Mouse (Mus musculus) CH12.LX (cell line): ENCODE measurements around the gene Bcas3. TPM values are rescaled to one million over a fixed set of nuclear protein-coding genes. Genes with fewer than 3 reads are reported as not detected.

Source experiments
- DNase-seq: peaks from one replicate; pipeline ENCODE4 v3.0.0-alpha.2; 2013; ENCODE audit errors: extremely low read depth
- H3K27ac ChIP-seq: 2 replicates; pipeline ENCODE4 v1.5.1; 2012; ENCODE audit warnings: low read depth, mild to moderate bottlenecking, control low read depth, moderate library complexity; ENCODE audit not compliant: insufficient read depth
- H3K27me3 ChIP-seq: replicated peaks from 2 replicates; pipeline ENCODE3; 2012; ENCODE audit warnings: inconsistent platforms
- H3K36me3 ChIP-seq, 2 experiments: replicated peaks in 1 of 2; 2 replicates each; pipeline versions ENCODE3 to v1.6.1; 2012; ENCODE audit warnings: inconsistent platforms in 1 of 2, low read length in 1 of 2, mild to moderate bottlenecking in 1 of 2, mixed read lengths in 1 of 2, moderate library complexity in 1 of 2; ENCODE audit not compliant: control insufficient read depth in 1 of 2, insufficient read depth in 1 of 2
- H3K4me1 ChIP-seq, 2 experiments: 2 replicates each; pipeline ENCODE4 v1.6.1; 2012; ENCODE audit warnings: inconsistent platforms in 1 of 2, moderate library complexity in 1 of 2; ENCODE audit not compliant: insufficient read depth in 2 of 2, control insufficient read depth in 1 of 2
- H3K4me2 ChIP-seq: 2 replicates; pipeline ENCODE4 v1.6.1; 2012; ENCODE audit warnings: low read depth, mild to moderate bottlenecking, control low read depth; ENCODE audit not compliant: poor library complexity, insufficient read depth, severe bottlenecking
- H3K4me3 ChIP-seq, 3 experiments: fragments of 150-350 bp in 1 of 3; sonication (generic) in 1 of 3; replicated peaks in 1 of 3; 2 replicates each; pipeline versions ENCODE3 to v1.5.1; 2011 to 2012; ENCODE audit warnings: low read depth in 2 of 3, low read length in 2 of 3, mild to moderate bottlenecking in 2 of 3, moderate library complexity in 2 of 3, control low read depth in 1 of 3, improper control_type of control experiment in 1 of 3, inconsistent platforms in 1 of 3, mixed read lengths in 1 of 3; ENCODE audit not compliant: poor library complexity in 1 of 3
- H3K79me2 ChIP-seq: replicated peaks from 2 replicates; pipeline ENCODE4 v1.6.1; 2012; ENCODE audit warnings: mild to moderate bottlenecking, moderate library complexity; ENCODE audit not compliant: control insufficient read depth, poor library complexity, insufficient read depth, severe bottlenecking; ENCODE audit errors: extremely low read depth
- H3K9ac ChIP-seq: 2 replicates; pipeline ENCODE4 v1.6.1; 2012; ENCODE audit warnings: low read depth, mild to moderate bottlenecking, control low read depth, moderate library complexity; ENCODE audit not compliant: insufficient read depth
- H3K9me3 ChIP-seq: replicated peaks from 2 replicates; pipeline ENCODE3; 2012; ENCODE audit warnings: low read length, inconsistent platforms, mixed read lengths
- BHLHE40 ChIP-seq: IDR thresholded peaks from 2 replicates; pipeline ENCODE4 v1.6.1; 2011; ENCODE audit warnings: mild to moderate bottlenecking, low read depth, low read length, improper control_type of control experiment
- CHD1 ChIP-seq: IDR thresholded peaks from 2 replicates; pipeline ENCODE4 v1.6.1; 2012; ENCODE audit warnings: low read depth, low read length, improper control_type of control experiment, inconsistent platforms
- CHD2 ChIP-seq: IDR thresholded peaks from 2 replicates; pipeline ENCODE4 v1.6.1; 2011; ENCODE audit warnings: low read length, improper control_type of control experiment
- E2F4 ChIP-seq: IDR thresholded peaks from 2 replicates; pipeline ENCODE4 v1.6.1; 2011; ENCODE audit warnings: low read depth, low read length, improper control_type of control experiment; ENCODE audit not compliant: insufficient replicate concordance
- EP300 ChIP-seq: IDR thresholded peaks from 2 replicates; pipeline ENCODE4 v1.6.1; 2011; ENCODE audit warnings: low read length, improper control_type of control experiment
- HCFC1 ChIP-seq: IDR thresholded peaks from 2 replicates; pipeline ENCODE4 v1.6.1; 2012; ENCODE audit warnings: low read depth, mild to moderate bottlenecking, inconsistent platforms, low read length, improper control_type of control experiment
- JUND ChIP-seq: conservative IDR thresholded peaks from 2 replicates; pipeline ENCODE4 v1.6.1; 2011; ENCODE audit warnings: low read depth, low read length, improper control_type of control experiment
- MEF2A ChIP-seq: IDR thresholded peaks from 2 replicates; pipeline ENCODE4 v1.6.1; 2014; ENCODE audit warnings: low read depth, mild to moderate bottlenecking, inconsistent platforms, low read length, improper control_type of control experiment, borderline replicate concordance
- MXI1 ChIP-seq: IDR thresholded peaks from 2 replicates; pipeline ENCODE4 v1.6.1; 2011; ENCODE audit warnings: mild to moderate bottlenecking, low read depth, low read length, improper control_type of control experiment
- MYC ChIP-seq: IDR thresholded peaks from 2 replicates; pipeline ENCODE4 v1.6.1; 2011; ENCODE audit warnings: low read depth, mild to moderate bottlenecking, improper control_type of control experiment, low read length
- NRF1 ChIP-seq: IDR thresholded peaks from 2 replicates; pipeline ENCODE4 v1.6.1; 2014; ENCODE audit warnings: low read depth, mild to moderate bottlenecking, inconsistent platforms, low read length, improper control_type of control experiment, moderate library complexity
- TCF12 ChIP-seq: IDR thresholded peaks from 2 replicates; pipeline ENCODE4 v1.6.1; 2014; ENCODE audit warnings: low read depth, mild to moderate bottlenecking, inconsistent platforms, low read length, improper control_type of control experiment
- USF1 ChIP-seq: IDR thresholded peaks from 2 replicates; pipeline ENCODE4 v1.6.1; 2014; ENCODE audit warnings: low read depth, mild to moderate bottlenecking, inconsistent platforms, low read length, improper control_type of control experiment
- ZKSCAN1 ChIP-seq: IDR thresholded peaks from 2 replicates; pipeline ENCODE4 v1.6.1; 2012; ENCODE audit warnings: low read depth, inconsistent platforms, low read length, improper control_type of control experiment, borderline replicate concordance
- dilution Hi-C: fragments of 300-500 bp; cut with MboI; formaldehyde crosslinking; loops from 2 replicates; pipeline ENCODE4 v1.14.3; 2020; ENCODE audit warnings: low sequenced_read_pairs; ENCODE audit not compliant: extremely low pct_unique_long_range_greater_than_20kb, extremely low pct_ligation_motif_present
- in situ Hi-C: fragments of 300-500 bp; cut with MboI; formaldehyde crosslinking; loops from 3 replicates; pipeline ENCODE4 v1.14.3; 2019; ENCODE audit warnings: low sequenced_read_pairs, low pct_ligation_motif_present, low pct_unique_long_range_greater_than_20kb, mixed read lengths
- polyA plus RNA-seq: library from polyadenylated mRNA; unstranded; fragments of >175 nt; gene quantifications from 2 replicates; pipeline ENCODE4 v1.2.1, GENCODE M21; 2012; ENCODE audit warnings: low read depth; ENCODE audit not compliant: insufficient read length
- total RNA-seq, 2 experiments: library from RNA; depleted of rRNA; stranded (reverse); fragments of 300-350 nt in 1 of 2; fragments of >200 nt in 1 of 2; gene quantifications; 2 replicates each; pipeline ENCODE4 v1.2.3; 2012 to 2014

The Bcas3 gene
- total and polyA plus RNA-seq, 3 experiments, result 8.2 to 21.3 (median 9.7) TPM

- TF ChIP-seq JUND (no peak), CHD2 (no peak), USF1 (no peak)
Measured at GRCm38 (mm10) chr11:85823181-85823580, 470.2 kb downstream of the Bcas3 start (continued).

GRCm38 (mm10) chr11:85823794-85824193, 470.8 kb downstream of the Bcas3 start:
- peaks cover 9 to 50% of the 10 kb centered on the region in 2 experiments for H3K4me1 ChIP-seq
- no peak overlapping the region for H3K9ac ChIP-seq
- H3K27me3 ChIP-seq, result no peaks in the 10 kb centered on the region
- dilution Hi-C loops, result no loop called here
- no peaks in the 10 kb centered on the region for H3K9me3 ChIP-seq
- in situ Hi-C loops, result loop anchor here (5.0 to 10.0 kb wide), 2 partner anchors 299 to 441 kb away; no protein-coding TSS in a partner anchor
- H3K4me3 ChIP-seq, result no peak overlapping the region
- no peak overlapping the region for H3K27ac ChIP-seq
- H3K36me3 ChIP-seq, result no peaks in the 10 kb centered on the region
- H3K79me2 ChIP-seq, result no peaks in the 10 kb centered on the region
- H3K4me2 ChIP-seq, result no peak overlapping the region
- TF ChIP-seq JUND, result no peak
- no peak for TF ChIP-seq E2F4
- TF ChIP-seq EP300, result no peak
- no peak for TF ChIP-seq CHD2
- no peak for TF ChIP-seq HCFC1
- no peak for TF ChIP-seq CHD1
- no peak for TF ChIP-seq MEF2A
- no peak for TF ChIP-seq MXI1
- DNase-seq, result no peak

GRCm38 (mm10) chr11:85825031-85825430, 472.1 kb downstream of the Bcas3 start:
- H3K36me3 ChIP-seq, result no peaks in the 10 kb centered on the region
- no peaks in the 10 kb centered on the region for H3K27me3 ChIP-seq

More at GRCm38 (mm10) chr11:85825031-85825430, 472.1 kb downstream of the Bcas3 start:
- Histone ChIP-seq H3K79me2 (no peaks in the 10 kb centered on the region), H3K4me3 (no peak overlapping the region), H3K9me3 (peaks cover 5% of the 10 kb centered on the region), H3K4me1 (peaks cover 9 to 37% of the 10 kb centered on the region in 2 experiments), H3K27ac (no peak overlapping the region), H3K9ac (no peak overlapping the region)
- in situ Hi-C loops, result loop anchor here (10.0 kb wide), 1 partner anchor 300 kb away; no protein-coding TSS in a partner anchor
- no peak for DNase-seq
- TF ChIP-seq NRF1, result no peak
- no peak for TF ChIP-seq BHLHE40
- TF ChIP-seq EP300, result no peak
- TF ChIP-seq CHD1, result no peak
- no peak for TF ChIP-seq ZKSCAN1
- TF ChIP-seq TCF12, result no peak
- TF ChIP-seq MYC, result no peak
- TF ChIP-seq, all 38 proteins: peak for 0
- dilution Hi-C loops, result no loop called here
- no peak overlapping the region for H3K4me2 ChIP-seq
